Mouse (Mus musculus): ENCODE measurements at regions not wholly inside any gene's neighbourhood (a gene's known extent, or its start where the extent isn't known, plus 50 kb on each side); places are given as distances from the start of the nearest gene placed in this dataset.

GRCm38 (mm10) chrX:14091661-14092060 lies 119.3 kb upstream of the H2al1n start:
- no peak for DNase-seq

GRCm38 (mm10) chrX:14133571-14133970 lies 77.4 kb upstream of the H2al1n start:
- DNase-seq: no peak

- no peak for DNase-seq
Observed at GRCm38 (mm10) chrX:14134600-14134999, 76.3 kb upstream of the H2al1n start.

GRCm38 (mm10) chrX:14138481-14138880 lies 72.5 kb upstream of the H2al1n start:
- peak; percentile 3 to 22 for DNase-seq

Measured in kidney, postnatal 4 days (tissue).